Mouse (Mus musculus) forebrain, embryonic 10.5 days (tissue): Measurements from ENCODE around the gene Ipo11. TPM values are rescaled to one million over a fixed set of nuclear protein-coding genes. Genes with fewer than 3 reads are reported as not detected.
A peak's percentile ranks its signal among the peaks of the same experiment; 100 is the strongest.

Experiments
- DNase-seq: peaks from one replicate; pipeline ENCODE4 v3.0.0-alpha.2; 2017; ENCODE audit warnings: low spot score; ENCODE audit errors: extremely low spot score
- H3K27ac ChIP-seq: fragments of 300-500 bp; sonication (generic); 2 replicates; pipeline ENCODE4 v1.5.1; 2016; ENCODE audit warnings: mild to moderate bottlenecking
- H3K27me3 ChIP-seq: fragments of 300-500 bp; sonication (generic); 2 replicates; pipeline ENCODE4 v1.6.1; 2016; ENCODE audit warnings: mild to moderate bottlenecking; ENCODE audit not compliant: poor library complexity, severe bottlenecking
- H3K36me3 ChIP-seq: fragments of 300-500 bp; sonication (generic); replicated peaks from 2 replicates; pipeline ENCODE4 v1.6.1; 2016; ENCODE audit warnings: mild to moderate bottlenecking, moderate library complexity
- H3K4me1 ChIP-seq: fragments of 300-500 bp; sonication (generic); 2 replicates; pipeline ENCODE4 v1.6.1; 2016
- H3K4me3 ChIP-seq: fragments of 300-500 bp; sonication (generic); 2 replicates; pipeline ENCODE4 v1.5.1; 2016; ENCODE audit warnings: mild to moderate bottlenecking, moderate library complexity
- H3K9me3 ChIP-seq: fragments of 300-500 bp; sonication (generic); 2 replicates; pipeline ENCODE4 v1.6.1; 2016; ENCODE audit warnings: mild to moderate bottlenecking, moderate library complexity
- WGBS: fragments of 180-500 bp; shearing (Covaris S2); methylation state at CpG from one replicate; pipeline ENCODE4 v1.1.7; 2016; 5-methylcytosine and 5-hydroxymethylcytosine counted together
- polyA plus RNA-seq: library from polyadenylated mRNA; unstranded; fragments of >200 nt; fragmentation: Nextera tagmentation; extraction: Ambion mirVana; gene quantifications from 2 replicates; pipeline ENCODE4 v1.2.1, GENCODE M21; 2016

Ipo11 gene
- 108 and 114 TPM in 2 replicates for polyA plus RNA-seq

- Histone ChIP-seq H3K27ac (peak within 1 kb of the TSS; percentile 96), H3K9me3 (no peaks in the 10 kb centered on the region), H3K36me3 (peaks cover 3% of the 10 kb centered on the region; the same call in 1 of the 2 replicates), H3K4me3 (peak within 1 kb of the TSS; percentile 98), H3K27me3 (no peaks in the 10 kb centered on the region), H3K4me1 (peaks cover 17% of the 10 kb centered on the region)
- DNase-seq = peak; percentile 93
- WGBS = under 1% methylated on average over 83 of the region's 84 CpGs
Observed at GRCm38 (mm10) chr13:106936256-106937137, at the start of gene Ipo11. Ipo11 (minus strand) TSS chr13:106936958.

- no peak for DNase-seq
- WGBS = 94% methylated on average over 4 of the region's 4 CpGs
- Histone ChIP-seq H3K9me3 (no peaks in the 10 kb centered on the region), H3K36me3 (peaks cover 79% of the 10 kb centered on the region), H3K27ac (no peak overlapping the region), H3K4me3 (no peak overlapping the region), H3K4me1 (no peaks in the 10 kb centered on the region), H3K27me3 (no peaks in the 10 kb centered on the region)
Observed at GRCm38 (mm10) chr13:106961496-106961895, 24.7 kb upstream of the Ipo11 start.

- H3K27me3 ChIP-seq = no peaks in the 10 kb centered on the region
- H3K4me1 ChIP-seq = no peaks in the 10 kb centered on the region
- DNase-seq = no peak
- H3K36me3 ChIP-seq = peaks cover 85% of the 10 kb centered on the region
- no peaks in the 10 kb centered on the region for H3K9me3 ChIP-seq
- no peak overlapping the region for H3K4me3 ChIP-seq
- H3K27ac ChIP-seq = no peak overlapping the region
- 91% methylated on average over 3 of the region's 3 CpGs for WGBS
Observed at GRCm38 (mm10) chr13:106960557-106960956, 23.8 kb upstream of the Ipo11 start.

GRCm38 (mm10) chr13:106958286-106958685, 21.5 kb upstream of the Ipo11 start:
- no peaks in the 10 kb centered on the region for H3K27me3 ChIP-seq
- no peaks in the 10 kb centered on the region for H3K9me3 ChIP-seq
- H3K36me3 ChIP-seq = peaks cover 89% of the 10 kb centered on the region
- no peak for DNase-seq
- H3K27ac ChIP-seq = no peak overlapping the region
- no peak overlapping the region for H3K4me3 ChIP-seq
- WGBS = 92% methylated on average over 3 of the region's 3 CpGs
- no peaks in the 10 kb centered on the region for H3K4me1 ChIP-seq

GRCm38 (mm10) chr13:106957554-106957953, 20.8 kb upstream of the Ipo11 start:
- WGBS = 92% methylated on average over 4 of the region's 4 CpGs
- no peak overlapping the region for H3K4me3 ChIP-seq
- no peaks in the 10 kb centered on the region for H3K4me1 ChIP-seq
- no peak overlapping the region for H3K27ac ChIP-seq
- H3K27me3 ChIP-seq = no peaks in the 10 kb centered on the region
- H3K9me3 ChIP-seq = no peaks in the 10 kb centered on the region
- peaks cover 89% of the 10 kb centered on the region for H3K36me3 ChIP-seq
- no peak for DNase-seq

- 94% methylated on average over 3 of the region's 3 CpGs for WGBS
- Histone ChIP-seq H3K27ac (no peak overlapping the region), H3K4me1 (no peaks in the 10 kb centered on the region), H3K36me3 (peaks cover 89% of the 10 kb centered on the region), H3K4me3 (no peak overlapping the region), H3K9me3 (no peaks in the 10 kb centered on the region), H3K27me3 (no peaks in the 10 kb centered on the region)
- DNase-seq = no peak
Observed at GRCm38 (mm10) chr13:106954880-106955279, 18.1 kb upstream of the Ipo11 start.

GRCm38 (mm10) chr13:106947583-106947982, 10.8 kb upstream of the Ipo11 start:
- Histone ChIP-seq H3K9me3 (no peaks in the 10 kb centered on the region), H3K27me3 (no peaks in the 10 kb centered on the region), H3K4me1 (peaks cover 20% of the 10 kb centered on the region), H3K4me3 (peak overlapping the region; percentile 94), H3K36me3 (peaks cover 37% of the 10 kb centered on the region), H3K27ac (peak overlapping the region; percentile 93)
- 5% methylated on average over 6 of the region's 6 CpGs for WGBS
- no peak for DNase-seq

- Histone ChIP-seq H3K9me3 (no peaks in the 10 kb centered on the region), H3K27me3 (no peaks in the 10 kb centered on the region), H3K4me1 (peaks cover 20% of the 10 kb centered on the region), H3K27ac (peak within 1 kb of the TSS; percentile 93), H3K4me3 (peak within 1 kb of the TSS; percentile 94), H3K36me3 (peaks cover 30% of the 10 kb centered on the region)
- WGBS = under 1% methylated on average over 68 of the region's 68 CpGs
- peak; percentile 96 for DNase-seq
Observed at GRCm38 (mm10) chr13:106946594-106947540, 10.1 kb upstream of the Ipo11 start, which contains the start of gene Dimt1. Dimt1 (plus strand) TSS chr13:106947127.

- 85% methylated on average over 9 of the region's 9 CpGs for WGBS
- Histone ChIP-seq H3K27me3 (no peaks in the 10 kb centered on the region), H3K4me1 (peaks cover 20% of the 10 kb centered on the region), H3K36me3 (peaks cover 18% of the 10 kb centered on the region), H3K4me3 (no peak overlapping the region), H3K27ac (no peak overlapping the region), H3K9me3 (no peaks in the 10 kb centered on the region)
- DNase-seq = no peak
Observed at GRCm38 (mm10) chr13:106945518-106945917, 8.8 kb upstream of the Ipo11 start.

GRCm38 (mm10) chr13:106942721-106943120, 6.0 kb upstream of the Ipo11 start:
- Histone ChIP-seq H3K27ac (no peak overlapping the region), H3K36me3 (no peaks in the 10 kb centered on the region), H3K27me3 (no peaks in the 10 kb centered on the region), H3K9me3 (no peaks in the 10 kb centered on the region), H3K4me1 (peaks cover 7% of the 10 kb centered on the region), H3K4me3 (no peak overlapping the region)
- DNase-seq = no peak
- WGBS = 88% methylated on average over 1 of the region's 1 CpGs

GRCm38 (mm10) chr13:106941211-106941976, 4.6 kb upstream of the Ipo11 start:
- 21% methylated on average over 7 of the region's 7 CpGs for WGBS
- H3K27ac ChIP-seq = peak overlapping the region; percentile 60; the same call in 1 of the 2 replicates
- H3K4me3 ChIP-seq = peak overlapping the region; percentile 40
- DNase-seq = peak; percentile 54
- no peaks in the 10 kb centered on the region for H3K9me3 ChIP-seq
- peaks cover 9% of the 10 kb centered on the region for H3K4me1 ChIP-seq
- H3K36me3 ChIP-seq = no peaks in the 10 kb centered on the region
- no peaks in the 10 kb centered on the region for H3K27me3 ChIP-seq

- H3K27ac ChIP-seq = peak overlapping the region; percentile 96
- no peaks in the 10 kb centered on the region for H3K27me3 ChIP-seq
- peak overlapping the region; percentile 98 for H3K4me3 ChIP-seq
- no peak for DNase-seq
- WGBS = 30% methylated on average over 7 of the region's 7 CpGs
- peaks cover 17% of the 10 kb centered on the region for H3K4me1 ChIP-seq
- H3K9me3 ChIP-seq = no peaks in the 10 kb centered on the region
- peaks cover 3% of the 10 kb centered on the region; the same call in 1 of the 2 replicates for H3K36me3 ChIP-seq
Observed at GRCm38 (mm10) chr13:106937138-106937472, 347 bp upstream of the Ipo11 start.
